Mouse (Mus musculus) MEL-GATA-1-ER (cell line): Measurements from ENCODE around the gene Cpne9.
A peak's percentile ranks its signal among the peaks of the same experiment; 100 is the strongest.

Source experiments
- DNase-seq: peaks from one replicate; pipeline ENCODE4 v3.0.0-alpha.2; 2012; ENCODE audit warnings: low read depth; ENCODE audit errors: extremely low read depth

Cpne9 gene

DNA sequence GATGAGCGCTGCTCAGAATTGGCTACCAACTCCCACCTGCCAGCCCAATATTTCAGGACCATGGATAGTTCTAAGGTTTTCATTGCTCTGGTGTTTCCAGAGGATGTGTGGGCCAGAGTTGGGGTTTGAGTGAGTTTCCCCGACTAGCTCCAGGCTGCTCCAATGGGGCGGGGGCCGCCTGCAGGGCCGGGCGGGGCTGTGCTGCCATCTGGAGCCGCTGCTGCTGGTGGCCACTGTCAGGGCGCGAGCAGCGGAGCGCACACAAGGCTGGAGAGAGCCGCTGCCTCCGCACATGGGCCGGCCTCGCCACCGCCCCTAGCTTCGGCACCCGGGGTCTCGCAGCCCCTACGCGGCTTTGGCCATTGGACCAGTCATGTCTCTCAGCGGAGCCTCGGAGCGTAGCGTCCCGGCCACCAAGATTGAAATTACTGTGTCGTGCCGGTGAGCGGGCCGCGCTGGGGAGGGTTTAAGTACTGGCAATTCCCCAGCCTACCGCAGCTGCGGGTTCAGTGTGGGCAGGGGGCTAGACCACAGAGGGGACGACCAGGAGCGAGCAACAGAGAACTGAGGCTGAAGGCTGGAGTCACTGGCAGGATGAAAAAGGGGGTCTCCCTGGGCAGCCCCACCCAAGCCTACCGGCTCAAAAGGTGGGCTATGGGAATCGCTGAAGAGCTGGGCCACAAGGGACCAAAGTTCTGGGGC is at the start of gene Cpne9:
TSS of gene Cpne9 (plus strand) at position 207 of the 702 bp plus-strand sequence.
- DNase-seq, result no peak

DNA sequence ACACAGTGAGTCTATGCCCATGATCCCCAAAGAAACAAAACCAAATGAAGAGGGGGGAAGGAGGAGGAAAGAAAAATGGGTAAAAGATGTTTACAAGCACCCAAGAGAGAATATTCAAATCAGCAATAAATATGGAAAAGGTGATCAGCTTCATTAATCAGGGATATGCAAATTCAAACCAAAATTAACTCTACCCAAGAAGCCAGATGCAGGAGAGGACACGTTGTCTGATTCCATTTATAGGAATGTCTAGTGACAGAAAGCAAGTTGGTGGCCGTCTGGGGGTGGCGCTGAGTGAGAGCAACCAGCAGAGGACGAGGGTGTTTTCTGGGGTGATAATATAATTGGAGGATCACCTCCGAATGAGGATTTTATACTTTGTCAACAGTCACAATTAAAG is 47.0 kb upstream of the Cpne9 start:
- DNase-seq, result no peak

DNA sequence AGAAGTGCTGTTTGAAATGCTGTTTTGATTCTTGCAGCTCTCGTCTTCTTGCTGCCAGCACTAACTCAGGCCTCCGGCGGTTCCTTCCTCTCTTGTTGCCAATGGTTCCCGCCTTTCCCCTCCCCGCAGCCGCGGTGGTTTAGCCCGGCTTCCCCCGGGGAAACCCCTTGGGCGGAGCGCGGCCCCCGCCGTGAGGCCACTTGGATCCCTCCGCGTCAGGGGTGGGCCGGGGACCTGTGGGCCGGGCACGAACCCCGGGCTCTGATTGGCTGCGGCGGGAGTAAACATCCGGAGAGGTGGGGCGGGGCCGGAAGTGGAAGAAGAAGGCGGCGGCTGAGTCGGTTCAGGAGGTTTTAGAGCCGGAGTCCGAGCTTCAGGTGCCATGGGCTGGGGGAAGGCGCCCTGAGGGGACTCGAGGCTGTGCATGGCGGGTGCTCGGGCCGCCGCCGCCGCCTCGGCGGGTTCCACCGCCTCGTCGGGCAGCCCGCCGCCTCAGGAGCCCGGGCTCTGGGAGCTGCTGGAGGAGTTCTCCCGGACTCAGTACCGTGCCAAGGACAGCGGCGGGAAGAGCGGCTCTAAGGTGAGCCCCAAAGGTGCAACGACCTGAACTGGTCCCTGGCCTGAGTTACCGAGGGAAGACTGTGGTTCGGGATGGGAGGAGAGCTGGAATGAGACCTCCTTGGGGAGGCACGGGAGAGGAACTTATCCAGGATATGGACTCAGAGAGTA is 44.4 kb upstream of the Cpne9 start, which contains the start of gene Mtmr14:
TSS of gene Mtmr14 (plus strand) at position 302 of the 729 bp plus-strand sequence.
- DNase-seq, result peak; percentile 90

DNA sequence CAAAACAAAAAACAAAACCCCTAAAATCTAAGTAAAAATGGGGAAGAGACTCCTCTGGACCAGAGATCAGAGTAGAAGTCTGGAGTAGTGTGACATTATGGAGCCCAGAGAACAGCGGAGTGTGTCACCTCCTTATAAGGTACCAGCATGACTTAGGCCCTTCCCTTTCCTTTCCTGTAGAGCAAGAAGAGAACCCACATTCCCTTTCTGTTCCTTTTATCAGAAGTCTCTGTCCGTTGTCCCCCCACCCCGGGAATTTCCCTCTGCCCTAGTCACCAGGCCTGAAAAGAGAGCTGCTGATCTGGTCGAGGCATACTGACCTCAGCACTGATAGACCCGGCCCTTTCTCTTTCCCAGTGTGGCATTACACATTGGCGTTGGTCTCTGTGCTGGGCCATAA is 43.7 kb upstream of the Cpne9 start:
- DNase-seq, result peak; percentile 26

DNA sequence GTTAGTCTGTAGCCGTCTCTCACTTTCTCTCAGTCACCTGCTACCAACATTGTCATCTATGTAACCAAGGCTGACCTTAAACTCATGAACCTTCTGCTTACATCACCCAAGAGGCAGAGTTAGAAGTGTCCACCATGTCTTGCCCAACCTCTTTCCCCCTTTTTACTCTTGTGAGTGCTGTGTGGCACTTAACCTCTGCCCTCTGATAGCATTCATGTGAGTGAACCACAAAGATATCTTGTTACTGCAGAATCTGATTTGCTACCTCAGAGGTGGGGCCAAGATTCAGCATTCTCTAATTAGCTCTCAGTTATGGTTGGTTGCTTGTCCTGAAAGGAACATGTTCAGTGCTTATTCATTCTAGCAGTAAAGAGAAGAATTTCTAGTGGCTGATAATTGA is 39.4 kb upstream of the Cpne9 start:
- peak; percentile 19 for DNase-seq

DNA sequence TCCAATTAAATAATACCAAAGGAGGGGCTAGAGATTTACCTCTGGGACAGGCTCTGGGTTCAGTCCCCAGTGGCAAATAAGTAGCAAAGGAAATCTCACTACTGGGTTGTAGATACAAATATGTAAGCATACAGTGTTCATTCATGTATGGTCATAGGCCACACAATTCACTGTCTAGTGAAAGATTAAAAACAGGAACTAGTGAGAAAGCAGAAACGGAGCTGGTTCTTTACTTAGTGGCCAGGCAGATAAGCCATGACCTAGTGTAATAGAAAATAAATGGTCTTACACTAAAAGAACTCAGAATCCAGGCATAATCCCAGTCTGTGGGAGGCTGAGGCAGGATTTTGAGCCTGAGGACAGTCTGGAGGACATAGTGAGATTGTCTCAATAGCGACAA is 36.5 kb upstream of the Cpne9 start:
- peak; percentile 87 for DNase-seq

DNA sequence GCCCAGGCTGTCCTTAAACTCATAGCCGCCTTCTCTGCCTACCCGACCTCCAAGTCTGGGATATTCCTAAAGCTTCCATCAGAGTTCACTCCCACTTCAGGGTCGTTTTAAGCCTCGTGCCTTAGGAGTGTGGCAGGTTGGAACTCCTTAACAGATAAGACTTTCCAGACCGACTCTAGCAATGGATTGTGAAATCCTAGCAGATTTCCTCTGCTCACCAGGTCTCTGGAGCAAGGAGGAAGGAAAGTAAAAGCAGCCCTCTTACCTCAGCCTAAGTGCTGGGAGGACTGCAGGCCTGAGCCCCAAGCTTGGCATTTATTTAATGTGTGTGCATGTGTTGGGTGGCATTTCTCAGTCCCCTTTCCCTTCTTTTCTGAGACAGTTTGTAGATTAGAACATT is 31.3 kb upstream of the Cpne9 start:
- no peak for DNase-seq

DNA sequence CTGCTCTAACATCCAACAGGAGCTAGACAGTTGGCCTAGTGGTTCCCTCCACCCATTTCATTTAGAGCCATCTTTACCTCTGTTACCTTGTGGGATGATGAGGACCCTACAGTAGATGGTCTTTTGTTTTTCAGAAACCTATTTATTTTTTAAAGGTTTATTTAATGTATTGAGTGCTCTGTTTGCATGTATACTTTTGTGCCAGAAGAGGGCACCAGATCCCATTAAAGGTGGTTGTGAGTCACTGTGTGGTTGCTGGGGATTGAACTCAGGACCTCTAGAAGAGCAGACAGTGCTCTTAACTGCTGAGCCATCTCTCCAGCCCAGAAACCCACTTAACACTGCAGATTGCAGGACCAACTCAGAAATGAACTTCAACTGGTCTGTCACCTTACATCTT is 30.2 kb upstream of the Cpne9 start:
- no peak for DNase-seq

DNA sequence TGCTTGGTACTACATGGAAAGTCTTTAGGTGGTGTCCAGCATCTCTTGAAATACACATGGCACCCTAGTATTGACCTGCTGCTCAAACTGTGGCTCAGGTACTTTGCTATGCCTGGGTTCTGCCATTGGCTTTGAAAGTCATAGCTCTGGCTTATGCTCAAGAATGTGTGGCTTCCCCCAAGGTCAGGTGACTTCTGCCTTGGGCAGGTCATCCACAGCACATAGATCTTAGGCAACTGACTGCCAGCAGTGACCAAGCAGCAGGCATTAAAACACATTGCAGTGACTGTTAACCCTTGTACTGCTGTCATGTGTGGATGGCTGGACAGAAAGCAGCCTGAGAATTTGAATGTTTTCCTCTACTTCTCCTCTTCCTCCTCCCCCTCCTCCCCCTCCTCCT is 27.2 kb upstream of the Cpne9 start:
- no peak for DNase-seq

DNA sequence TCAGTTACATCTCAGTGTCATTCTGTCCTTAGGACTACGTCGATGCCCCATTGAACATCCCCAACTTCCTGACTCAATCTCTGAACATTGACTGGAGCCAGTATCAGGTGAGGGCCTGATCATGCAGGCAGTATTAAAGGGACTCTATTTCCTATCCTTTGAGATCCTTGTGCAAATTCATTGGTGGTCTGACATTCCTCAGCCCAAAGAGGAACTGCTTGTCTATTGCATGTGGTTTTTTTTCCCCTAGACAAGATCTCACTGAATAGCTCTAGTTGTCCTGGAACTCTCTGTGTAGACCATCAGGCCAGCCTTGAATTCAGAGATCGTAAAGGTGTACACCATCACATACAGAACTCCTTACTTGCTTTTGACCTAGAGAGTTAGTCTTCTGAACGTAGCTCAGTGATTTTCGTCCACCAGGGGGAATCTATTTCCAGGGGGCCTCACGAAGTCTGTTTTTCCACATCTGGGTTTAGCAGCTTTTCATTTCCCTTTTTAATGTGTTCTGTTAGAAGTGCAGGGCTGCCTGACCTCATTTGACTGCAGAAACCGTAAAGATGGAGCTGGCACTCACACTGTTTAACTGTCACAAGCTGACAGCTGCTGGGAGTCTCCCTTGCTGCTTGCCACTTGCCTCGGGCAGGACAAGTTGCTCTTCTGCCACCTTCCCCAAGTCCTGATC is 20.8 kb upstream of the Cpne9 start:
- no peak for DNase-seq

DNA sequence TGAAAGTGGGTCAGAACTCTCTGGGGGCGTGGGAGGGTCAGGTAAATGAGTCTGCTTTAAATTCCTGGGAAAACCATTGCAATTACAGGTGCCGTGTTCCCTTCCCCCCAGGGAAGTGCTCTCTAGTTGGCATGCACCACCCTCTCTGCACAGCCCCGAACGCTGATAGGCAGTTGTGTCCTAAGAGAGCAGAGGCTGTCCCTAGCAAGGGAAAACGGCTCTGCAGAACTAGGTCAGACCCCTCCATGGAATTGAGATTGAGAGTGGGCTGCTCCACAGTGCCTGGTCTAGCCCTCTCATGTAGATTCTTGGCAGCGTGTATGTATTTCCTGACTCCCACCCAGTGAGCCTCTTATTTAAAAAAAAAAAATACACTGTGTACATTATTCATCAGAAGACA is 18.6 kb upstream of the Cpne9 start:
- no peak for DNase-seq

DNA sequence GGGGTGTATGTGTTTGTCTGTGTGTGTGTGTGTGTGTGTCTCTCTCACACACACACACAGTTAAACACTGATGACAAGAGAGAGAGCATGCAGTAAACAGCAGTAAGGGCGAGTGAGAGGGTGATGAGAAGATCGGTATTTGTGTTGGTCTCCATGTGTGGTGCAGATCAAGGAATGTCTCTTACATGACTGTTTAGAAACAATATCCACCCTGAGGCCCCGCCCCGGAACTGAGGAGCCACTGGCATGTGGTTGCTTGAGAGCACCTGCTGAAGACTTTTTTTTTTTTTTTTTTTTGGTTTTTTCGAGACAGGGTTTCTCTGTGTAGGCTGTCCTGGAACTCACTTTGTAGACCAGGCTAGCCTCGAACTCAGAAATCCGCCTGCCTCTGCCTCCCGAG is 17.7 kb upstream of the Cpne9 start:
- DNase-seq, result no peak

DNA sequence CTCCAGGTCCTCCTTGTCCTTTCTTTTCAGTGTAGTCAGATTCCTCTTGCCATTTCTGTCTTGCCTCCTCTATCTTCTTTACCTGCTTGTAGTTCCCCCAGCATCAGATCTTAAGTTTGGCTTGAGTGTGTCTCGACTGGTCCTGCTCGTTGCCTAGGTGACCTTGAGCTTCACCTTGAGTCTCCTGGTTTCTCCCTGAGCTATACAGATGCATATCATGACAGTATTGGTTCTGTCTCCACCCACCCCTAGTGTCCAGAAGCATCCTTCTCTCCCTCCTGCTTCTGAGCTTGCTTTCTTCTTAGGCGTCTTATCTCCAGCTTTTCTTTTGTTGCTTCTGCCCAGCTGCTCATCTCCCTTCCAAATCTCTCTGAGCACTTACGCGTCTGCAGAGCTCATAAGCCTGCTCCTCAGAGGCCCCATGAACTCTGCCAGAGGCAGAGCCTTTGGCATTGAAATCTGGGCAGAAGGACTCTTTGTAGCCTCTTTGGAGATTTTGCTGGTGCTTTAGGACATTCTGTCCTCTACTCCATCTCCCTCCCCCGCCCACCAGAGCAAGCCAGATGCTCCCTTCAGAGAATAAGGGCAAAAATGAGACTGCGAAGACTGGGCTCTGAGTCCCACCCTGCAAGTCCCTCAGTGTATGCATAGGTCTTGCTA is 15.0 kb upstream of the Cpne9 start:
- no peak for DNase-seq

DNA sequence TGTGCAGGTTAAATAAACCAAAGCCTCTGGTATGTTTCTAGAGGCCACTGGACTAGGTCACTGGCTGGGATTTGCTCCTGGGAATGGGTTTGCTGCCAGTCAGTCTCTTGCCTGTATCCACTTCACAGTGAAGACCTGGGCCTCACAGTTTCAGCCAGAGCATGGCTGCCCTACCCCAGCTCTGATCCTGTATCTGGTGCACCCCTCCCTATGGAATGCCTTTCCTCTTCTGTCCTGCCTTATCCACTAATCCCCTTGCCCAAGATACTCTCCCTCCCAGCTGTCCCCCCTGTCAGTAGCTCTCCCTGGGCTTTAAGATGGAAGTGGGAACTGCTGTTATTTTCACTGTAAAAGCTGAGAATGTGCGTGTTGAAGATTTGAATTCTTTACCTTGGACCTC is 14.1 kb upstream of the Cpne9 start:
- no peak for DNase-seq

DNA sequence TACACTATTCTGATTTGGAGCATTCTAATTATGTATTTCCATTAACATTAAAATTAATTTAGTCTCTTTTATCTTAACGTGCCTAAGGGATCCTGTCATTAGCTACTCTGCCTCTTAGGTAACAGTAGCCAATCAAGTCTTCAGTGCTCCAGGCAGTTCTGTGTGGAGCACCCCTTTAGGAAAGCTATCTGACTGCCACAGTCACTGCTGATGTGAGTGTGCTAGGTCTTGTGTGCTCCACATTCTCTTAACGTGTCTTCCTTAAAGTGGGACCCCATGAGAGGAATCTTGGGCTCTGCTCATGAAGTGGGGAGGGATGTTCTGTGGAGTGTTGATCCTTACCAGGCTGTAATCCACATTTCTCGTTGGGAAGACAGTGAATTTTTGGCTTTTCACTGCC is 9.7 kb upstream of the Cpne9 start:
- no peak for DNase-seq

DNA sequence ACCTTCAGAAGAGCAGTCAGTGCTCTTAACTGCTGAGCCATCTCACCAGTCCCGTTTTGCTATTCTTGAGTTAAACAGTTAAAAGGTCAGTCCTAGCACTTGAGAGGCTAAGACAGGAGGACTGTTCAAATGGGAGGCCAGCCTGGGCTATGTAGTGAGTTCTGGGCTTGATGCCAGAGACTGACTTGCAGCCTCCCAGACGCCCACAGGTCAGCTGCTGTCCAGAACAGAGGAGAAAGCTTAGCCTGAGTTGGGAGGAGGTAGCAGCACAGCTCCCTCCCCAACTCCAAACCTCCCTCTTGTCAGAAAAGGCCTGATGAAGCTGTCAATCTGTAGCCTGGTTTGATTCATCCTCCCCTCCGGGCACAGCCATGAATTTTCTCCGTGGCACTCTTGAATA is 5.3 kb upstream of the Cpne9 start:
- no peak for DNase-seq

DNA sequence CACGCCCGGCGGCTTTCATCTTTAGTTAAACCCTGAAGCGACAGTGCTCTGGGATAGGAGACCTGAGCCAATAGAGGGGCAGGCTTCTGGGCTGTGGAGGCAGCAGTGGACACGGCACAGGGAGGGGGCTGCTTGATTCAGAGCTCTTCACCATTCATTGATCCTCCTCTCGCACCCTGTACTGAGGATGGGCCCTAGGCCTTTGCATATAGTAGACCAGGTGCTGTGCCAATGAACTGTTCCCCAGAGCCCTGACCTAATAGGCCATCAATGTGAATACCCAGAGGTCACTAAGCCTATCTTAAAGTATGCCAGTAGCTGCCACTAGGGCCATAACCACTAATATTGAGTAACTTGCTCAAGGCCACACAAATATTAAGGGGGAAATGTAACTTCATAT is 431 bp upstream of the Cpne9 start:
- no peak for DNase-seq

DNA sequence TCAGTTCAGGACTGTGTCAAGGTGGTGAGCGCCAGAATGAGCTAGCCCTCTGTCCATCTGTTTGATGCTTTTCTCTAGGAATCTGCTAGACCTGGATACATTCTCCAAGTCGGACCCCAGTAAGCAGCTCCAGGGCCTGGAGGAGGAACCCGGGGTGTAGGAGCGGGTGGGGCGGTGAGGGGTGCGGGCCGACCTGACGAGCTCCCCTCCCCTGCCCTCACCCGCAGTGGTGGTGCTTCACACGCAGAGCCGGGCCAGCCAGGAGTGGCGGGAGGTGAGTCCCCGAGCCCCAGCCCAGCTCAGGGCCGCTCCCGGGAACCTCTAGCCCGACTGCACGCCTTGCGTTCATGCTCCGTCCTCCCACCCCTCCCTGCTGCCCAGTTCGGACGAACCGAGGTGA is 862 bp downstream of the Cpne9 start:
- no peak for DNase-seq

DNA sequence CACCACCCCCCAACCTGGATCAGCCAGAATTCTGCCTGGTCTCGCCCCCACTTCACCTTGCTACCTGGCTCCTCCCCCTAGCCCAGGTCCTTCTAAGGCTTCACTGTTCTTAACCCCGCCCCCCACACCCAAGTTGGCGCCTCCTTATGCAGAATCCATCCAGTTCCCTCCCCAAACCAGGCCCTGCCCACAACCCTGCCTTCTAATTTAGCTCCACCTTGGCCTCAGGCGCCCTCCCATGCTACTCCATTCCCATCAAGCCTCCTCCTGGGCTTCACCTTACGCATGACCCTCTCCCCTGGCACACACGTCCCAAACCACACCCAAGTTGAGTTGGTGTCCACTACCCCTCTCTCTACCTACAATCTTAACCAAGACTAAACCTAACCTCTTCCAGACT is 1.4 kb downstream of the Cpne9 start:
- DNase-seq, result no peak

DNA sequence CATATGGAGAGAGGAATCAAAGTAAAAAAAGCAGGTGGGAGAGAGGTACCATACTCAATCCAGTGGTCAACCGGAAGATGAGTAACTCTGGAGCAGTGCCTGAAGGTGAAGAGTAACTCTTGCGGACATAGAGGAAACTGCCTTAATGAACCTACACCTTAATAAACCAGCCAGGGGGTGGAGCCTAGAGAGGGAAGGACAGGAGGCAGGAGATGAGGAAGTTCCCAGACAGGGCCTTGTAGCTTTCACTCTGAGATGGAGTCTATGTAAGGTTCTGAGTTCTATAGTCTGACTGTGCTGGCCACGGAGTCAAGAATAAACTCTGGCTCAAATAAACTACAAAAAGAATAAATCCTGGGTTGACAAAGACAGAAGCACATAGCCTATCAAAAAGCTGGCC is 2.8 kb downstream of the Cpne9 start:
- peak; percentile 63 for DNase-seq

DNA sequence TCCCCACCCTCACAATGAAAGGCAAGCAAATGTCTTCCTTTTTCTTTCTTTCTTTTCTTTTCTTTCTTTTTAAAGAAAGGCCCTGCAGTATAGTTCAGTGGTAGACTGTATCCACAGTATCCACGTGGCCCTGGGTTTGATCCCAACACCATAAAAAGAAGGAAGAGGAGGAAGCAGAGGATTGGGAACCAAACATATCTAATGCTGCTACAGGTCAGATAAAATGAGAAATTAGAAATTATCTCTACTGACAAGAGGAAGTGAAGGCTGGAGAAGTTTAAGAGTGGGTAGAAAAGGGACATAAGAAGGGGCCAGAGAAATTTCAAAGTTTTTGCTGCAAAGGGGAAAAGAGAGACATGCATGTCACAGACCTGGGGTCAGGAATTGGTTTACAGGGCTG is 4.2 kb downstream of the Cpne9 start:
- DNase-seq, result peak; percentile 52

DNA sequence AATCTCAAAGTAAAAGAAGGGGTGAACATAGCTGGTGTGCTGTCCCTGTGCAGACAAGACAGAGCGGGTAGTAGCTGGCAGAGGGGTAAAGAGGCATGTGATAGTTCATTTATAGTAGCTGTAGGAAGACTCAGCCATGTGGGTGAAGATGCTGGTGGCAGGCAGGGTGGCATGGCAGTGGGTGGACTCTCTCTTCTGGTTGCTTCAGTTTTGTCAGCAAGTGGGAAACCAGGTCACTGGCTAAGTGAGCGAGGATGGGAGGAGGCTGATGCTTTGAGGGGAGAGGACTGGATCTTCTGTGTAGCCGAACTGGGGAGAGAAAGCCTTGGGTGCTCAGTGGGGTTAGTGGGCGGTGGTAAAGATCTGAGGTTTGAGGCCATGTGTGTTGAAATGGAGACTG is 5.1 kb downstream of the Cpne9 start:
- DNase-seq, result no peak
